Mouse (Mus musculus): ENCODE results near the gene Fam43b.

GRCm38 (mm10) chr4:138418340-138418957 is 22.1 kb upstream of the Fam43b start:
- TF ChIP-seq CTCF (IDR thresholded peaks at IDR 0.05; ENCODE audit: control insufficient read depth, insufficient read depth, insufficient read length), result no peak
- no peak for TF ChIP-seq MAX (IDR thresholded peaks at IDR 0.05)
- no peak for TF ChIP-seq USF1 (IDR thresholded peaks at IDR 0.05; ENCODE audit: low read depth)
- TF ChIP-seq MYOG (IDR thresholded peaks at IDR 0.05; ENCODE audit: control insufficient read depth, extremely low read depth, insufficient read length), result no peak
- no peak for TF ChIP-seq MYOD1 (IDR thresholded peaks at IDR 0.05; ENCODE audit: control insufficient read depth, insufficient read length, low read depth)
- no peak for TF ChIP-seq CEBPB (IDR thresholded peaks at IDR 0.05; ENCODE audit: low read depth)
- no peak for TF ChIP-seq FOSL1 (IDR thresholded peaks at IDR 0.05; ENCODE audit: insufficient read depth, low read length, poor library complexity, severe bottlenecking)

All from C2C12 (cell line).